Comparison of ENCODE assay signal across 8 mouse cellular contexts in the genomic region with DNA sequence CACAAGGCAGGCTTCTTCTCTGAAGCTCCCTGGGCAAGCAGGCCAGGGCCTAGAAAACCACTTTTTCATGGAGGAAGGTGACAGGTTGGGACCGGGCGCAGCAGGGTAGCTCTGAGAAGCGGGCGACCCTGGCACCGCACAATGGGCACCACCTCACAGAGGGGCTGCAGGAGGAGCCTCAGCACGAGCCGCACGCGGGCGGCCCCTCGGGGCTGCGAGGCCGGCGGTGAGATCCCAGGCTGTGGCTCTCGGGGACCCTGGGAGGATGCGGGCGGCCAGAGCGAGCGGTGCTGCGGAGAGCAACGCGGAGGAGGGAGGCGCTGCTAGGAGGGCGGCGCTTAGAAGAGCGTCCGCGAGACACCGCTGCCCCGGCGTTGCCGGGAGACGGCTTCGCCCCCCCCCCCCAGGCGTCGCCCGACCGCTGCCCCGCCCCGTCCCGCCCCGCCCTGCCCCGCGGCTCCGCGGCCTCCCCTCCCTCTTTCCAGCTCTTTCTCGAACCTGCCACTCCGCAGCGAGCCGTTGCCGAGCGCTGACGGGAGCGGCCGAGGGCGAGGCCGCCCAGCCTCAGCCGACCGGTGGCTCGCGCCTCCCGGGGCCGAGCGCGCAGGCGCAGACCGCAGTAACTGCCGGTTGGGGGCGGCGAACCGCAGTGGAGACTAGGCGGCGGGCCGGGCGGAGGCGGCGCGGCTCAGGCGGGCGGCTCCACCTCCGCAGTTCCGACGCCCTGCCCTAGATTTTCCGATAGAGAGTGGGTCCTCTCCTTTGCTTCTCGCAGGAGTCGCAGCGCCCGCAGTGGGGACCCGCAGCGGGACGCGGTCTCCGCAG. TPM values are rescaled to one million over a fixed set of nuclear protein-coding genes. Genes with fewer than 3 reads are reported as not detected.
DNase-seq lines count a peak whose midpoint lies in the region; ATAC-seq and TF ChIP-seq lines count a peak whose summit lies in the region.

No protein-coding gene starts in this region.

- H3K9me3 ChIP-seq in MEL (replicated peaks; ENCODE audit: insufficient read depth, low read length), result no peaks in the 10 kb centered on the region
- no peaks in the 10 kb centered on the region for H3K9me3 ChIP-seq in forebrain, embryonic 16.5 days (ENCODE audit: control insufficient read depth, low read length)
- H3K9me3 ChIP-seq in neural tube, embryonic 15.5 days (replicated peaks), result no peaks in the 10 kb centered on the region

- peak in 1 of 2 experiments; percentile 53; a peak in 3 of 4 replicates for TF ChIP-seq EP300 in MEL (IDR thresholded peaks at IDR 0.05; ENCODE audit: low read depth in 1 of 2, low read length in 2 of 2)

- DNase-seq in MEL (ENCODE audit: low read depth, low spot score), result peak; percentile 94
- peak; percentile 93 to 97 for DNase-seq in cerebellum, adult 18-20 months
- DNase-seq in heart, postnatal 36 days, result peak; percentile 93 to 95
- peak; percentile 89 to 90 for DNase-seq in layer of hippocampus, adult 2 months (ENCODE audit: low spot score in 2 of 2)
- peak; percentile 91 for DNase-seq in lung, adult 2 months
- DNase-seq in testis, postnatal 10 days (ENCODE audit: low spot score), result peak; percentile 94

- H3K79me2 ChIP-seq in MEL (ENCODE audit: control insufficient read depth, insufficient read depth, low read length, poor library complexity), result peaks cover 14% of the 10 kb centered on the region

- H3K27me3 ChIP-seq in MEL (ENCODE audit: control insufficient read depth in 1 of 2, insufficient read depth in 2 of 2, low read length in 2 of 2), result no peaks in the 10 kb centered on the region
- no peaks in the 10 kb centered on the region for H3K27me3 ChIP-seq in forebrain, embryonic 16.5 days (replicated peaks; ENCODE audit: control insufficient read depth, insufficient read depth, low read length)
- H3K27me3 ChIP-seq in neural tube, embryonic 15.5 days (replicated peaks), result no peaks in the 10 kb centered on the region

- H3K36me3 ChIP-seq in MEL (ENCODE audit: control insufficient read depth in 1 of 2, insufficient read depth in 2 of 2, low read length in 2 of 2), result peaks cover 0 to 21% of the 10 kb centered on the region in 2 experiments; a peak in 2 of 4 replicates
- H3K36me3 ChIP-seq in forebrain, embryonic 16.5 days (ENCODE audit: control insufficient read depth, insufficient read depth), result no peaks in the 10 kb centered on the region
- no peaks in the 10 kb centered on the region for H3K36me3 ChIP-seq in neural tube, embryonic 15.5 days

- ATAC-seq in forebrain, embryonic 16.5 days, result peak; percentile 96
- ATAC-seq in neural tube, embryonic 15.5 days (ENCODE audit: low FRiP score), result peak; percentile 96

- TF ChIP-seq CTCF in MEL (IDR thresholded peaks at IDR 0.05 in 2 of 3, conservative IDR thresholded peaks at IDR 0.05 in 1 of 3; ENCODE audit: control insufficient read depth in 1 of 3, insufficient read depth in 1 of 3, low read depth in 2 of 3, low read length in 3 of 3, poor library complexity in 1 of 3, severe bottlenecking in 1 of 3), result no peak
- peak; percentile 33; the same call in 1 of the 2 replicates for TF ChIP-seq CTCF in layer of hippocampus, adult 2 months (conservative IDR thresholded peaks at IDR 0.05)
- TF ChIP-seq CTCF in lung, adult 2 months (IDR thresholded peaks at IDR 0.05; ENCODE audit: insufficient read depth, low read length), result no peak

- peak overlapping the region; percentile 88 to 100 for H3K4me3 ChIP-seq in MEL (ENCODE audit: control insufficient read depth in 1 of 2, insufficient read depth in 1 of 2, low read depth in 2 of 2, low read length in 2 of 2)
- H3K4me3 ChIP-seq in forebrain, embryonic 16.5 days (replicated peaks; ENCODE audit: low read length), result peak overlapping the region; percentile 88
- H3K4me3 ChIP-seq in layer of hippocampus, adult 2 months, result peak overlapping the region; percentile 99
- peak overlapping the region; percentile 82 for H3K4me3 ChIP-seq in lung, adult 2 months (replicated peaks; ENCODE audit: extremely low read depth, low read depth, low read length)
- H3K4me3 ChIP-seq in neural tube, embryonic 15.5 days (replicated peaks), result peak overlapping the region; percentile 94

- H3K27ac ChIP-seq in MEL (ENCODE audit: control insufficient read depth, low read depth, low read length), result peak overlapping the region; percentile 69
- H3K27ac ChIP-seq in forebrain, embryonic 16.5 days (ENCODE audit: low read length), result peak overlapping the region; percentile 89
- peak overlapping the region; percentile 98 for H3K27ac ChIP-seq in layer of hippocampus, adult 2 months
- H3K27ac ChIP-seq in neural tube, embryonic 15.5 days (replicated peaks), result peak overlapping the region; percentile 93

- peak overlapping the region; percentile 69 for H3K4me2 ChIP-seq in forebrain, embryonic 16.5 days (ENCODE audit: low read length)
- H3K4me2 ChIP-seq in neural tube, embryonic 15.5 days, result peak overlapping the region; percentile 89

- no peak for TF ChIP-seq RAD21 in MEL (IDR thresholded peaks at IDR 0.05; ENCODE audit: low read depth, low read length)

- H3K9ac ChIP-seq in MEL (ENCODE audit: control insufficient read depth, low read depth, low read length, poor library complexity, severe bottlenecking), result peak overlapping the region; percentile 83
- peak overlapping the region; percentile 89 for H3K9ac ChIP-seq in forebrain, embryonic 16.5 days (replicated peaks; ENCODE audit: low read depth, low read length)
- H3K9ac ChIP-seq in neural tube, embryonic 15.5 days (replicated peaks), result peak overlapping the region; percentile 92

- WGBS in forebrain, embryonic 16.5 days, result under 1% methylated on average over 60 of the region's 93 CpGs
- WGBS in lung, adult 2 months, result under 1% methylated on average over 81 of the region's 93 CpGs
- under 1% methylated on average over 76 of the region's 93 CpGs for WGBS in neural tube, embryonic 15.5 days

- intact Hi-C loops in heart, postnatal 36 days (cut with DNase I), result loop anchor here (2.0 to 5.0 kb wide), 3 partner anchors 52 to 220 kb away; a partner anchor contains a TSS

- peaks cover 5 to 18% of the 10 kb centered on the region in 2 experiments for H3K4me1 ChIP-seq in MEL (ENCODE audit: control insufficient read depth in 1 of 2, insufficient read depth in 2 of 2, low read length in 2 of 2)
- peaks cover 8% of the 10 kb centered on the region for H3K4me1 ChIP-seq in forebrain, embryonic 16.5 days (replicated peaks; ENCODE audit: control insufficient read depth, insufficient read depth, low read length)
- H3K4me1 ChIP-seq in lung, adult 2 months (ENCODE audit: control insufficient read depth, insufficient read depth, low read length), result peaks cover 7% of the 10 kb centered on the region
- H3K4me1 ChIP-seq in neural tube, embryonic 15.5 days, result peaks cover 18% of the 10 kb centered on the region

- peak; percentile 59 to 76; a peak in 2 of 4 replicates for TF ChIP-seq POLR2A in MEL (IDR thresholded peaks at IDR 0.05; ENCODE audit: control insufficient read depth in 1 of 2, insufficient read depth in 1 of 2, low read depth in 1 of 2, low read length in 2 of 2, poor library complexity in 1 of 2)
- peak; percentile 34; the same call in 1 of the 2 replicates for TF ChIP-seq POLR2A in lung, adult 2 months (IDR thresholded peaks at IDR 0.05; ENCODE audit: borderline replicate concordance, extremely low read depth, low read depth, low read length)

TF ChIP-seq in MEL, 35 proteins besides CTCF, POLR2A, EP300 and RAD21 (continues in another document):
- TF ChIP-seq MAX (IDR thresholded peaks at IDR 0.05; ENCODE audit: low read length) (peak; percentile 61; the same call in 1 of the 2 replicates), RCOR1 (IDR thresholded peaks at IDR 0.05; ENCODE audit: low read depth, low read length) (no peak), SIN3A (IDR thresholded peaks at IDR 0.05; ENCODE audit: low read length) (peak; percentile 43), MXI1 (IDR thresholded peaks at IDR 0.05; ENCODE audit: low read depth, low read length) (peak; percentile 44), ETS1 (IDR thresholded peaks at IDR 0.05; ENCODE audit: low read depth, low read length) (no peak; the same call in 1 of the 2 replicates), KAT2A (conservative IDR thresholded peaks at IDR 0.05; ENCODE audit: low read depth, low read length) (no peak), ELF1 (IDR thresholded peaks at IDR 0.05; ENCODE audit: low read depth, low read length) (0 out of 2 replicates have a peak, but pooled peaks have one; percentile 41), NRF1 (IDR thresholded peaks at IDR 0.05; ENCODE audit: insufficient read depth, low read depth, low read length, poor library complexity, severe bottlenecking) (peak; percentile 73), POLR2AphosphoS2 (IDR thresholded peaks at IDR 0.05; ENCODE audit: low read length) (peak; percentile 73; the same call in 1 of the 2 replicates)

RNA-seq across cellular contexts. Expression of a gene that starts 0.8 kb away (rescaled TPM):
- total RNA-seq in MEL (2012; rRNA removed), result 35.7 and 37.4 TPM in 2 replicates
- 10 to 100 TPM; 19.2 to 37.2 TPM for polyA plus RNA-seq in MEL (2012; ENCODE audit: insufficient read depth in 1 of 2, insufficient read length in 2 of 2, low read depth in 1 of 2, low replicate concordance in 2 of 2, missing spikeins in 1 of 2)
- 39.7 and 40.6 TPM in 2 replicates for polyA plus RNA-seq in forebrain, embryonic 16.5 days (2015; fragmentation: Nextera tagmentation; extraction: Ambion mirVana)
- total RNA-seq in heart, postnatal 36 days (2021), result 10 to 100 TPM; 49.8 to 59.0 TPM
- total RNA-seq in layer of hippocampus, adult 2 months (2021), result 100 to 1,000 TPM; 146 to 155 TPM
- 14.5 and 24.6 TPM in 2 replicates for polyA plus RNA-seq in lung, adult 2 months (2012; rRNA removed)
- polyA plus RNA-seq in neural tube, embryonic 15.5 days (2015; fragmentation: Nextera tagmentation; extraction: Ambion mirVana), result 46.4 and 55.7 TPM in 2 replicates

RNA-seq across cellular contexts. Expression of a gene that starts 36.4 kb away (rescaled TPM):
- not detected in 2 replicates for total RNA-seq in MEL (2012; rRNA removed)
- not detected for polyA plus RNA-seq in MEL (2012; ENCODE audit: insufficient read depth in 1 of 2, insufficient read length in 2 of 2, low read depth in 1 of 2, low replicate concordance in 2 of 2, missing spikeins in 1 of 2)
- 0.13 TPM in 1 of 2 replicates, not detected in the other for polyA plus RNA-seq in forebrain, embryonic 16.5 days (2015; fragmentation: Nextera tagmentation; extraction: Ambion mirVana)
- not detected for total RNA-seq in heart, postnatal 36 days (2021)
- total RNA-seq in layer of hippocampus, adult 2 months (2021), result under 1 TPM in 1 of 2 experiments, not detected in 1; 0.22 TPM
- 0.17 and 0.18 TPM in 2 replicates for polyA plus RNA-seq in lung, adult 2 months (2012; rRNA removed)
- polyA plus RNA-seq in neural tube, embryonic 15.5 days (2015; fragmentation: Nextera tagmentation; extraction: Ambion mirVana), result 0.08 and 0.41 TPM in 2 replicates

RNA-seq across cellular contexts. Expression of a gene that starts 54.8 kb away (rescaled TPM):
- total RNA-seq in MEL (2012; rRNA removed), result 60.3 and 71.0 TPM in 2 replicates
- 100 to 1,000 TPM in 1 of 2 experiments, 10 to 100 TPM in 1; 57.6 to 381 TPM for polyA plus RNA-seq in MEL (2012; ENCODE audit: insufficient read depth in 1 of 2, insufficient read length in 2 of 2, low read depth in 1 of 2, low replicate concordance in 2 of 2, missing spikeins in 1 of 2)
- 24.1 and 25.3 TPM in 2 replicates for polyA plus RNA-seq in forebrain, embryonic 16.5 days (2015; fragmentation: Nextera tagmentation; extraction: Ambion mirVana)
- 1 to 10 TPM; 1.6 to 3.2 TPM for total RNA-seq in heart, postnatal 36 days (2021)
- 1 to 10 TPM; 3.8 to 6.0 TPM for total RNA-seq in layer of hippocampus, adult 2 months (2021)
- 1.5 and 1.8 TPM in 2 replicates for polyA plus RNA-seq in lung, adult 2 months (2012; rRNA removed)
- polyA plus RNA-seq in neural tube, embryonic 15.5 days (2015; fragmentation: Nextera tagmentation; extraction: Ambion mirVana), result 13.2 and 19.5 TPM in 2 replicates

Comparison
In these comparisons a context has a peak if more than half of its experiments do, and no peak if none do; other contexts are left out.
1. Peak in every context shown above with its lines: DNase-seq, ATAC-seq, H3K4me3 ChIP-seq and H3K27ac ChIP-seq.